8 mouse cellular contexts compared by ENCODE assay signal in the genomic region with DNA sequence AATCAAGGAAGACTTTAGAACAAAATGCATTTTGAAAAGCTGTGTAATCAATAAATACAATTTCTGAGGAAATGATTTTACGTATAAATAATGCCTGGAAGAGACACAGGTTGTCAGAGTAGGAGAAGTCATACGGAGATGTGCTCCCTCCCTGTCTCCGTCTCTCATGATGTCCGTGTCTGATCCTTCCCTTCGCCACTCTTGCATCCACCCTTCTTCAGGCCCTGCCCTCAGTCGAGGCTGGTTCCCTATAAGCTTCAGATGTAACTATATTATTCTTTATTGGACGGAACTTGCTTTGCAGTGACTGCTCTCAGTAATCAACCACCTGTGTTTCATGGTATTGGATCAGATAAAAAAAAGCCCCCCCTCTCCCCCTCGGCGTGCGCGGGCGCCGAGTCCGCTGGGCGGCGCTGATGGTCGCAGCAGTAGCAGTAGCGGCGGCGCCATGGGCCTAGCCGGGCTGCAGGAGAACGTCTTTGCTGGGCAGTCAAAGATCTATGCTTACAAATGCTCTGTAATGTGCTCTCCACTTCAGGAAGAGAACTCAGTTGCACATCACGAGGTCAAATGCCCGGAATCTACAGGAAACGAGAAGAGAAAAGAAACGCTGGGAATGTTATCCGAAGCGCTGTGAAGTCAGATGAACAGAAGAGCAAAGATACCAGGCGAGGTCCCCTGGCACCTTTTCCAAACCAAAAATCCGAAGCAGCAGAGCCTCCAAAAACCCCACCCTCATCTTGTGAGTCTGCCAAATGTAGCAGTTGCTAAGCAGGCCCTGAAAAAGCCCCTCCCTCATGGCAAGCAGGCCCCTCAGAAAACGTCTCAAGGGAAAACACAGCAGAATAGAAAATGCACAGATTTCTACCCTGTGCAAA. TPM values are rescaled to one million over a fixed set of nuclear protein-coding genes. Genes with fewer than 3 reads are reported as not detected.
DNase-seq lines count a peak whose midpoint lies in the region; ATAC-seq and TF ChIP-seq lines count a peak whose summit lies in the region.

No protein-coding gene starts in this region.

- no peaks in the 10 kb centered on the region for H3K9me3 ChIP-seq in ES-Bruce4 (replicated peaks; ENCODE audit: control insufficient read depth, insufficient read depth, low read length, poor library complexity, severe bottlenecking)
- H3K9me3 ChIP-seq in heart, embryonic 14.5 days (ENCODE audit: control insufficient read depth, low read length): no peaks in the 10 kb centered on the region
- no peaks in the 10 kb centered on the region for H3K9me3 ChIP-seq in midbrain, embryonic 12.5 days

- no peak for TF ChIP-seq POLR2A in ES-Bruce4 (IDR thresholded peaks at IDR 0.05; ENCODE audit: insufficient read depth, low read length)
- no peak for TF ChIP-seq POLR2A in cortical plate, adult 2 months (IDR thresholded peaks at IDR 0.05; ENCODE audit: extremely low read depth, insufficient read depth, low read length)

- intact Hi-C loops in left cerebral cortex, postnatal 4 days (cut with DNase I): no loop called here

- TF ChIP-seq CTCF in ES-Bruce4 (IDR thresholded peaks at IDR 0.05; ENCODE audit: low read depth, low read length): peak; percentile 46
- TF ChIP-seq CTCF in cortical plate, adult 2 months (IDR thresholded peaks at IDR 0.05; ENCODE audit: extremely low read depth, insufficient read depth, low read length): 0 out of 2 replicates have a peak, but pooled peaks have one; percentile 10

- ATAC-seq in heart, embryonic 14.5 days (ENCODE audit: insufficient number of reproducible peaks, insufficient read depth, low FRiP score, low read depth): no peak
- ATAC-seq in midbrain, embryonic 12.5 days (ENCODE audit: low FRiP score, low read depth): no peak

- no peaks in the 10 kb centered on the region for H3K4me1 ChIP-seq in ES-Bruce4 (ENCODE audit: control insufficient read depth, insufficient read depth, low read length)
- H3K4me1 ChIP-seq in cortical plate, adult 2 months (ENCODE audit: control insufficient read depth, insufficient read depth, low read length): no peaks in the 10 kb centered on the region
- peaks cover 8 to 11% of the 10 kb centered on the region in 2 experiments for H3K4me1 ChIP-seq in heart, embryonic 14.5 days (ENCODE audit: control insufficient read depth in 2 of 2, insufficient read depth in 2 of 2, low read length in 2 of 2)
- H3K4me1 ChIP-seq in midbrain, embryonic 12.5 days: peaks cover 6% of the 10 kb centered on the region; the same call in 1 of the 2 replicates

- WGBS in heart, embryonic 14.5 days: 10% methylated on average over 31 of the region's 31 CpGs
- WGBS in midbrain, embryonic 12.5 days: 9% methylated on average over 31 of the region's 31 CpGs

- H3K4me2 ChIP-seq in heart, embryonic 14.5 days (ENCODE audit: low read length): peak overlapping the region; percentile 60
- H3K4me2 ChIP-seq in midbrain, embryonic 12.5 days (replicated peaks): peak overlapping the region; percentile 53

- no peak for TF ChIP-seq EP300 in ES-Bruce4 (IDR thresholded peaks at IDR 0.05; ENCODE audit: insufficient read depth, low read depth, low read length)

- H3K36me3 ChIP-seq in ES-Bruce4 (ENCODE audit: control insufficient read depth, insufficient read depth, low read length, poor library complexity, severe bottlenecking): no peaks in the 10 kb centered on the region
- H3K36me3 ChIP-seq in heart, embryonic 14.5 days (ENCODE audit: control insufficient read depth, insufficient read depth, low read length): no peaks in the 10 kb centered on the region
- no peaks in the 10 kb centered on the region for H3K36me3 ChIP-seq in midbrain, embryonic 12.5 days

- 0 out of 2 replicates have a peak overlapping the region, but pooled peaks have one; percentile 24 for H3K9ac ChIP-seq in ES-Bruce4 (ENCODE audit: low read depth, poor library complexity, severe bottlenecking)
- peak overlapping the region; percentile 59 for H3K9ac ChIP-seq in heart, embryonic 14.5 days (ENCODE audit: low read length)
- peak overlapping the region; percentile 46 for H3K9ac ChIP-seq in midbrain, embryonic 12.5 days (replicated peaks)

- no peaks in the 10 kb centered on the region for H3K27me3 ChIP-seq in ES-Bruce4 (ENCODE audit: control insufficient read depth, insufficient read depth, low read length, poor library complexity, severe bottlenecking)
- no peaks in the 10 kb centered on the region for H3K27me3 ChIP-seq in heart, embryonic 14.5 days (ENCODE audit: control insufficient read depth, insufficient read depth, low read length)
- H3K27me3 ChIP-seq in midbrain, embryonic 12.5 days: peaks cover 8% of the 10 kb centered on the region; the same call in 1 of the 2 replicates

- H3K27ac ChIP-seq in ES-Bruce4 (ENCODE audit: insufficient read depth, low read length): no peak overlapping the region
- no peak overlapping the region for H3K27ac ChIP-seq in cortical plate, adult 2 months (ENCODE audit: insufficient read depth, low read length)
- H3K27ac ChIP-seq in heart, embryonic 14.5 days (replicated peaks in 1 of 2; ENCODE audit: control insufficient read depth in 1 of 2, insufficient read depth in 1 of 2, low read depth in 2 of 2, low read length in 2 of 2): peak overlapping the region; percentile 3 to 39; a peak in 1 of 4 replicates
- H3K27ac ChIP-seq in midbrain, embryonic 12.5 days (replicated peaks): no peak overlapping the region

- DNase-seq in gastrocnemius, postnatal 10 days: peak; percentile 34
- no peak for DNase-seq in gastrocnemius, adult 8-10 months (ENCODE audit: low spot score in 2 of 2)
- DNase-seq in left cerebral cortex, postnatal 4 days: peak; percentile 68
- DNase-seq in testis, postnatal 10 days (ENCODE audit: low spot score): peak; percentile 58

- H3K4me3 ChIP-seq in ES-Bruce4 (ENCODE audit: low read depth, low read length): no peak overlapping the region
- H3K4me3 ChIP-seq in cortical plate, adult 2 months (ENCODE audit: insufficient read depth, low read length): no peak overlapping the region
- H3K4me3 ChIP-seq in heart, embryonic 14.5 days (ENCODE audit: control insufficient read depth in 1 of 2, insufficient read depth in 1 of 2, low read depth in 1 of 2, low read length in 2 of 2): peak overlapping the region; percentile 19 to 23
- H3K4me3 ChIP-seq in midbrain, embryonic 12.5 days: peak overlapping the region; percentile 28

RNA-seq across cellular contexts. Expression of a gene that starts 19.8 kb away (rescaled TPM):
- 10 to 100 TPM; 29.9 to 35.5 TPM for total RNA-seq in gastrocnemius, postnatal 10 days (2021)
- total RNA-seq in gastrocnemius, adult 8-10 months (2022): 10 to 100 TPM; 10.1 to 16.3 (median 12.4) TPM
- polyA plus RNA-seq in ES-Bruce4 (2011; ENCODE audit: insufficient read depth, insufficient read length, low read depth, missing spikeins): 3.7 and 4.2 TPM in 2 replicates
- polyA plus RNA-seq in cortical plate, adult 2 months (2012; rRNA removed): 4.3 TPM in 2 replicates
- polyA plus RNA-seq in heart, embryonic 14.5 days (2014; fragmentation: Nextera tagmentation; extraction: Ambion mirVana): 6.2 and 6.8 TPM in 2 replicates
- total RNA-seq in left cerebral cortex, postnatal 4 days (2021): 1 to 10 TPM; 2.6 to 4.2 TPM
- 0.80 and 0.83 TPM in 2 replicates for polyA plus RNA-seq in midbrain, embryonic 12.5 days (2016; fragmentation: Nextera tagmentation; extraction: Ambion mirVana)

RNA-seq across cellular contexts. Expression of a gene that starts 20.7 kb away (rescaled TPM):
- total RNA-seq in gastrocnemius, postnatal 10 days (2021): 1 to 10 TPM; 2.9 to 4.0 TPM
- total RNA-seq in gastrocnemius, adult 8-10 months (2022): under 1 TPM; 0.05 to 0.18 (median 0.09) TPM
- polyA plus RNA-seq in ES-Bruce4 (2011; ENCODE audit: insufficient read depth, insufficient read length, low read depth, missing spikeins): 4.0 and 5.4 TPM in 2 replicates
- polyA plus RNA-seq in cortical plate, adult 2 months (2012; rRNA removed): 0.17 and 0.25 TPM in 2 replicates
- 12.4 and 13.8 TPM in 2 replicates for polyA plus RNA-seq in heart, embryonic 14.5 days (2014; fragmentation: Nextera tagmentation; extraction: Ambion mirVana)
- 1 to 10 TPM; 1.2 to 1.8 TPM for total RNA-seq in left cerebral cortex, postnatal 4 days (2021)
- polyA plus RNA-seq in midbrain, embryonic 12.5 days (2016; fragmentation: Nextera tagmentation; extraction: Ambion mirVana): 9.3 and 10.6 TPM in 2 replicates

RNA-seq across cellular contexts. Expression of a gene that starts 49.7 kb away (rescaled TPM):
- under 1 TPM; 0.12 to 0.52 TPM for total RNA-seq in gastrocnemius, postnatal 10 days (2021)
- under 1 TPM; 0.17 to 0.36 (median 0.33) TPM for total RNA-seq in gastrocnemius, adult 8-10 months (2022)
- not detected in 2 replicates for polyA plus RNA-seq in ES-Bruce4 (2011; ENCODE audit: insufficient read depth, insufficient read length, low read depth, missing spikeins)
- polyA plus RNA-seq in cortical plate, adult 2 months (2012; rRNA removed): 0.93 and 0.96 TPM in 2 replicates
- 0.58 TPM in 2 replicates for polyA plus RNA-seq in heart, embryonic 14.5 days (2014; fragmentation: Nextera tagmentation; extraction: Ambion mirVana)
- under 1 TPM in 1 of 2 experiments, not detected in 1; 0.12 TPM for total RNA-seq in left cerebral cortex, postnatal 4 days (2021)
- polyA plus RNA-seq in midbrain, embryonic 12.5 days (2016; fragmentation: Nextera tagmentation; extraction: Ambion mirVana): 0.25 and 0.46 TPM in 2 replicates

Comparison
In these comparisons a context has a peak if more than half of its experiments do, and no peak if none do; other contexts are left out.
1. DNase-seq: peak in gastrocnemius, postnatal 10 days (single experiment), left cerebral cortex, postnatal 4 days (single experiment) and testis, postnatal 10 days (single experiment); none in gastrocnemius, adult 8-10 months (0 of 2).
2. H3K27ac ChIP-seq: peak in heart, embryonic 14.5 days (2 of 2); none in ES-Bruce4 (single experiment), cortical plate, adult 2 months (single experiment) and midbrain, embryonic 12.5 days (single experiment).
3. H3K4me3 ChIP-seq: peak in heart, embryonic 14.5 days (2 of 2) and midbrain, embryonic 12.5 days (single experiment); none in ES-Bruce4 (single experiment) and cortical plate, adult 2 months (single experiment).
4. Peak in every context shown above with its lines, with median percentiles within 50 percentile points of each other: H3K9ac ChIP-seq.